Mouse (Mus musculus) ES-E14 (cell line): Measurements from ENCODE around the gene Gpx3.

Experiments
- CHD2 ChIP-seq: IDR thresholded peaks from 2 replicates; pipeline ENCODE4 v1.6.1; 2014; ENCODE audit warnings: mild to moderate bottlenecking, low read depth, low read length, inconsistent platforms
- HCFC1 ChIP-seq: IDR thresholded peaks from 2 replicates; pipeline ENCODE4 v1.6.1; 2012; ENCODE audit warnings: low read length, inconsistent platforms, borderline replicate concordance; ENCODE audit not compliant: insufficient read depth
- ZC3H11A ChIP-seq: IDR thresholded peaks from 2 replicates; pipeline ENCODE4 v1.6.1; 2012; ENCODE audit warnings: low read depth, mild to moderate bottlenecking, inconsistent platforms, low read length, borderline replicate concordance
- ZNF384 ChIP-seq: IDR thresholded peaks from 2 replicates; pipeline ENCODE4 v1.6.1; 2012; ENCODE audit warnings: low read depth, low read length, inconsistent platforms

GRCm38 (mm10) chr11:54878893-54879292 lies 23.4 kb upstream of the Gpx3 start:
- TF ChIP-seq ZNF384 (no peak), ZC3H11A (no peak), CHD2 (no peak), HCFC1 (no peak)
